Mouse (Mus musculus) E14TG2a.4 (cell line): ENCODE measurements at regions not wholly inside any gene's neighbourhood (a gene's known extent, or its start where the extent isn't known, plus 50 kb on each side); places are given as distances from the start of the nearest gene placed in this dataset.

Experiments used
- CTCF ChIP-seq: conservative IDR thresholded peaks from 2 replicates; pipeline ENCODE4 v1.5.1; 2014; ENCODE audit warnings: low read length
- NANOG ChIP-seq: IDR thresholded peaks from 2 replicates; pipeline ENCODE4 v1.6.1; 2014; ENCODE audit warnings: borderline replicate concordance, low read length, mixed read lengths
- POU5F1 ChIP-seq: IDR thresholded peaks from 2 replicates; pipeline ENCODE4 v1.6.1; 2014; ENCODE audit warnings: low read length, borderline replicate concordance

- TF ChIP-seq CTCF = no peak
- no peak for TF ChIP-seq POU5F1
- TF ChIP-seq NANOG = no peak
Measured at GRCm38 (mm10) chr3:19457431-19457830, 171.0 kb downstream of the 1700064H15Rik start.
